Mouse (Mus musculus): ENCODE data around the gene Kcnk18. TPM values are rescaled to one million over a fixed set of nuclear protein-coding genes. Genes with fewer than 3 reads are reported as not detected.

Gene Kcnk18
- total and polyA plus RNA-seq, 2 experiments from 2014 or later = not detected

DNA sequence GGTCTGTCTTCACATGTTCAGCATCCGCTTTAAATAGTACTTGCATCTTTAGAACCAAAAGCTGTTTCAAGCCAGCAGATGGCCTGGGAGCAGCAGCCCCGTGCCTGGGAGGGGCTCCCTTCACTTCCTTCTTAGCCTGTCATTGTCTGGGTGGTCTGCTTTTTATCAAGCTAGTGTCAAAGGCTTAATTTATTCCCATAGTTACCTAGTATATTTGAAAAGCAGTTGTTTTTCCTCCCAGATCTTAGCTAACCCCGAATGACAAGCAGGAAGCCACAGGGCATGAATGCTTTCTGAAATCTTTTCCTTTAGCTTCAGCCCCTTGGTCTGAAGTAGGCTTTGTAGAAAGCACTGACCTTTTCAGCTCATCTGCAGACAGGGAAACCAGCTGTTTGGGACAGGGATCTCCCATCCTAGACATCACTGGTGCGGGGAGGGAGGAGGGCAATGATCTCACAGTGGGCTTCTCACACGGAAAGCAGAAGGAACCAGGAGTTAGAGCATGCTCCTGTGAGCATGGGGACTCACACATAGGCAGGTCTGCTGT, 48.5 kb downstream of the Kcnk18 start:
- H3K9me3 ChIP-seq (replicated peaks; ENCODE audit: control insufficient read depth, low read length) = no peaks in the 10 kb centered on the region
- H3K4me2 ChIP-seq (ENCODE audit: low read depth, low read length) = no peak overlapping the region
- peak; percentile 47 for ATAC-seq (ENCODE audit: insufficient read depth, low read depth)
- DNase-seq (ENCODE audit: low spot score) = peak; percentile 35
- no peaks in the 10 kb centered on the region for H3K36me3 ChIP-seq (replicated peaks; ENCODE audit: control insufficient read depth, insufficient read depth, low read length)
- WGBS = 14% methylated on average over 5 of the region's 5 CpGs
- H3K27me3 ChIP-seq (ENCODE audit: control insufficient read depth, insufficient read depth, low read length) = 0 out of 2 replicates have a peak, but pooled peaks cover 5% of the 10 kb centered on the region
- no peak overlapping the region for H3K4me3 ChIP-seq (ENCODE audit: low read depth, low read length)
- TF ChIP-seq CTCF (IDR thresholded peaks at IDR 0.05; ENCODE audit: low read depth) (no peak), EP300 (IDR thresholded peaks at IDR 0.05; ENCODE audit: low read depth) (no peak)
- H3K27ac ChIP-seq (ENCODE audit: low read depth) = peak overlapping the region; percentile 2; the same call in 1 of the 2 replicates
- no peak overlapping the region for H3K9ac ChIP-seq (replicated peaks; ENCODE audit: low read depth, low read length)
- H3K4me1 ChIP-seq (ENCODE audit: control insufficient read depth, insufficient read depth) = no peaks in the 10 kb centered on the region

DNA sequence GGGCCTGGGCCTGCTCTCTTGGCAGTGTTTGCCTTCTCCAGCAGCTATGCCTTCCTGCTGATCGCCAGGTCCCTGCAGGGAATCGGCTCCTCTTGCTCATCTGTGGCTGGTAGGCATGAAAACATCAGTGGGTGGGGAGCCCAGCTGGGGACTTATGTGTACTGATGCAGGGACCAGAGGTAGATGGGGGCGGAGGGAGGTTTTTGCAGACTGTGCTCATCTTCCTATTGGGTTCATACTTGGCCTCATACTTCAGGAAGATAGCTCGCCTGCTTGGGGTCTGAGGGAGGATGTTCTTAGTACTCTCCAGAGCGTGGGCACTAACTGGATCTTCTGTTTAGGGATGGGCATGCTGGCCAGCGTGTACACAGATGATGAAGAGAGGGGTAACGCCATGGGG, 54.2 kb downstream of the Kcnk18 start:
- Histone ChIP-seq H3K9me3 (replicated peaks; ENCODE audit: control insufficient read depth, low read length) (no peaks in the 10 kb centered on the region), H3K4me1 (ENCODE audit: control insufficient read depth, insufficient read depth) (no peaks in the 10 kb centered on the region), H3K36me3 (replicated peaks; ENCODE audit: control insufficient read depth, insufficient read depth, low read length) (no peaks in the 10 kb centered on the region), H3K4me3 (ENCODE audit: low read depth, low read length) (no peak overlapping the region), H3K27ac (ENCODE audit: low read depth) (no peak overlapping the region), H3K27me3 (ENCODE audit: control insufficient read depth, insufficient read depth, low read length) (no peaks in the 10 kb centered on the region), H3K9ac (replicated peaks; ENCODE audit: low read depth, low read length) (no peak overlapping the region), H3K4me2 (ENCODE audit: low read depth, low read length) (no peak overlapping the region)
- ATAC-seq (ENCODE audit: insufficient read depth, low read depth) (no peak), DNase-seq (ENCODE audit: low spot score) (no peak)
- TF ChIP-seq EP300 (IDR thresholded peaks at IDR 0.05; ENCODE audit: low read depth) = no peak
- TF ChIP-seq CTCF (IDR thresholded peaks at IDR 0.05; ENCODE audit: low read depth) = no peak
- 85% methylated on average over 7 of the region's 7 CpGs for WGBS

- ATAC-seq (ENCODE audit: insufficient read depth, low read depth) = no peak
- H3K9ac ChIP-seq (replicated peaks; ENCODE audit: low read depth, low read length) = no peak overlapping the region
Observed at GRCm38 (mm10) chr19:59276354-59276753, 57.3 kb downstream of the Kcnk18 start.

DNA sequence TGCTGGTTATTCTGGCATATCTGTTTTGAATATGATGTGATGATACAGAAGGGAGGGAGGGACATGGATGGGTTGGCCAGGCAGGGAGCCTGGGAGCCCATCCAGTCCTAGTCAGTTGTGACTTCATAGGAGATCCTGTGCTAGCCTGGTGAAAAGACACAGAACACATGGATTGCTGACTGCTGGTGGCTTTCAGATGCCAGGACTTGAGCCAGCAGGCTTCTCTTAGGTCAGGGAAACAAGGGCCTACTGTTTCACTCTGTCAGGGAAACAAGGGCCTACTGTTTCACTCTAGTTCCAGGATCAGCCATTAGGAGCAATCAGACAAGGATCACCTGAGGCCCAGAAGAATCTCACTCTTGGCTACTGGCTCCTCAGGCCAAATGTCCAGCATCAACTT, 61.8 kb downstream of the Kcnk18 start:
- Histone ChIP-seq H3K9me3 (replicated peaks; ENCODE audit: control insufficient read depth, low read length) (0 out of 2 replicates have a peak, but pooled peaks cover 5% of the 10 kb centered on the region), H3K27ac (ENCODE audit: low read depth) (no peak overlapping the region), H3K36me3 (replicated peaks; ENCODE audit: control insufficient read depth, insufficient read depth, low read length) (no peaks in the 10 kb centered on the region), H3K4me2 (ENCODE audit: low read depth, low read length) (no peak overlapping the region), H3K9ac (replicated peaks; ENCODE audit: low read depth, low read length) (no peak overlapping the region), H3K27me3 (ENCODE audit: control insufficient read depth, insufficient read depth, low read length) (no peaks in the 10 kb centered on the region), H3K4me1 (ENCODE audit: control insufficient read depth, insufficient read depth) (no peaks in the 10 kb centered on the region), H3K4me3 (ENCODE audit: low read depth, low read length) (no peak overlapping the region)
- DNase-seq (ENCODE audit: low spot score) (no peak), ATAC-seq (ENCODE audit: insufficient read depth, low read depth) (0 out of 2 replicates have a peak, but pooled peaks have one; percentile 30)
- no peak for TF ChIP-seq EP300 (IDR thresholded peaks at IDR 0.05; ENCODE audit: low read depth)
- TF ChIP-seq CTCF (IDR thresholded peaks at IDR 0.05; ENCODE audit: low read depth) = no peak

More at GRCm38 (mm10) chr19:59276354-59276753, 57.3 kb downstream of the Kcnk18 start:
- Histone ChIP-seq H3K4me2 (ENCODE audit: low read depth, low read length) (no peak overlapping the region), H3K36me3 (replicated peaks; ENCODE audit: control insufficient read depth, insufficient read depth, low read length) (no peaks in the 10 kb centered on the region), H3K4me3 (ENCODE audit: low read depth, low read length) (no peak overlapping the region), H3K4me1 (ENCODE audit: control insufficient read depth, insufficient read depth) (no peaks in the 10 kb centered on the region), H3K9me3 (replicated peaks; ENCODE audit: control insufficient read depth, low read length) (0 out of 2 replicates have a peak, but pooled peaks cover 5% of the 10 kb centered on the region), H3K27ac (ENCODE audit: low read depth) (no peak overlapping the region), H3K27me3 (ENCODE audit: control insufficient read depth, insufficient read depth, low read length) (no peaks in the 10 kb centered on the region)
- WGBS = 82% methylated on average over 7 of the region's 7 CpGs
- TF ChIP-seq EP300 (IDR thresholded peaks at IDR 0.05; ENCODE audit: low read depth) (no peak), CTCF (IDR thresholded peaks at IDR 0.05; ENCODE audit: low read depth) (no peak)
- DNase-seq (ENCODE audit: low spot score) = no peak

DNA sequence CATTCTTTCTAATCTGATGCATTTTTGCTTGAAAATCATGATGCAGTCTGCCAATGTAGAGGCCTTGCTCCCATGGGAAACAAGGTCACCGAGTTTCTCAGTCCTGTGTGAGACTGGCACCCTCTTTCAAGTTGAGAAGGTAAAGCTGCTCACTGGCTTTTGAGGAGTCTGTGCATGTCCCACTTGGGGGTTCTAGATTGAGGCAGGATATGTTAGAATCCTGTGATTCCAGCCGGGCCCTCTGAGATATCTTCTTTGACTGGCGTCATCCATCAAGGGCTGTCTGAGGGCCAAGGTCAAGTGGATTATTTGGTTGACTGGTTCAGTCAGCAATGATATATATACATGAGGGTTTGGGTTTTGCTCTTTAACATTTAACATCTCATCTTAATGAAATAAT, 63.0 kb downstream of the Kcnk18 start:
- no peak overlapping the region for H3K4me3 ChIP-seq (ENCODE audit: low read depth, low read length)
- ATAC-seq (ENCODE audit: insufficient read depth, low read depth) (no peak), DNase-seq (ENCODE audit: low spot score) (no peak)
- no peak overlapping the region for H3K9ac ChIP-seq (replicated peaks; ENCODE audit: low read depth, low read length)
- H3K36me3 ChIP-seq (replicated peaks; ENCODE audit: control insufficient read depth, insufficient read depth, low read length) = no peaks in the 10 kb centered on the region
- TF ChIP-seq EP300 (IDR thresholded peaks at IDR 0.05; ENCODE audit: low read depth) = no peak
- TF ChIP-seq CTCF (IDR thresholded peaks at IDR 0.05; ENCODE audit: low read depth) = no peak
- 80% methylated on average over 3 of the region's 3 CpGs for WGBS
- no peaks in the 10 kb centered on the region for H3K27me3 ChIP-seq (ENCODE audit: control insufficient read depth, insufficient read depth, low read length)
- 0 out of 2 replicates have a peak, but pooled peaks cover 5% of the 10 kb centered on the region for H3K9me3 ChIP-seq (replicated peaks; ENCODE audit: control insufficient read depth, low read length)
- H3K4me1 ChIP-seq (ENCODE audit: control insufficient read depth, insufficient read depth) = no peaks in the 10 kb centered on the region
- no peak overlapping the region for H3K4me2 ChIP-seq (ENCODE audit: low read depth, low read length)
- H3K27ac ChIP-seq (ENCODE audit: low read depth) = no peak overlapping the region

Other genes with a start within 250 kb of the Kcnk18 start
- 0.95 and 1.1 TPM in 2 replicates for gene Shtn1, start 143.1 kb upstream of the Kcnk18 start, total RNA-seq (2014; rRNA removed; ENCODE audit: low replicate concordance)
- gene Shtn1, start 143.1 kb upstream of the Kcnk18 start, polyA plus RNA-seq (2015; fragmentation: Nextera tagmentation; extraction: Ambion mirVana) = 0.45 TPM in 2 replicates
- gene Vax1, start 49.2 kb upstream of the Kcnk18 start, total RNA-seq (2014; rRNA removed; ENCODE audit: low replicate concordance) = not detected in 2 replicates
- not detected in 2 replicates for gene Vax1, start 49.2 kb upstream of the Kcnk18 start, polyA plus RNA-seq (2015; fragmentation: Nextera tagmentation; extraction: Ambion mirVana)
- gene Slc18a2, start 41.7 kb downstream of the Kcnk18 start, total RNA-seq (2014; rRNA removed; ENCODE audit: low replicate concordance) = 1.3 and 1.6 TPM in 2 replicates
- 4.5 TPM in 2 replicates for gene Slc18a2, start 41.7 kb downstream of the Kcnk18 start, polyA plus RNA-seq (2015; fragmentation: Nextera tagmentation; extraction: Ambion mirVana)
- gene Rps12-ps3, start 103.1 kb downstream of the Kcnk18 start, total RNA-seq (2014; rRNA removed; ENCODE audit: low replicate concordance) = 112 and 123 TPM in 2 replicates
- 1.4 and 4.0 TPM in 2 replicates for gene Rps12-ps3, start 103.1 kb downstream of the Kcnk18 start, polyA plus RNA-seq (2015; fragmentation: Nextera tagmentation; extraction: Ambion mirVana)
- gene Pdzd8, start 126.6 kb downstream of the Kcnk18 start, total RNA-seq (2014; rRNA removed; ENCODE audit: low replicate concordance) = 29.5 and 31.4 TPM in 2 replicates
- 4.4 and 5.2 TPM in 2 replicates for gene Pdzd8, start 126.6 kb downstream of the Kcnk18 start, polyA plus RNA-seq (2015; fragmentation: Nextera tagmentation; extraction: Ambion mirVana)
- not detected in 2 replicates for gene Emx2, start 239.2 kb downstream of the Kcnk18 start, total RNA-seq (2014; rRNA removed; ENCODE audit: low replicate concordance)
- not detected in 2 replicates for gene Emx2, start 239.2 kb downstream of the Kcnk18 start, polyA plus RNA-seq (2015; fragmentation: Nextera tagmentation; extraction: Ambion mirVana)